Mouse (Mus musculus): Measurements from ENCODE around the gene Gcgr. TPM values are rescaled to one million over a fixed set of nuclear protein-coding genes. Genes with fewer than 3 reads are reported as not detected.
A peak's percentile ranks its signal among the peaks of the same experiment; 100 is the strongest.
"Not testable (repeated sequence)": the region's sequence is repeated elsewhere in the genome, so short reads cannot be mapped to it uniquely, and the experiment has no call there.

The Gcgr gene
- total RNA-seq, 2 experiments from 2014 or later = 0.45 TPM; not detected in 1

DNA sequence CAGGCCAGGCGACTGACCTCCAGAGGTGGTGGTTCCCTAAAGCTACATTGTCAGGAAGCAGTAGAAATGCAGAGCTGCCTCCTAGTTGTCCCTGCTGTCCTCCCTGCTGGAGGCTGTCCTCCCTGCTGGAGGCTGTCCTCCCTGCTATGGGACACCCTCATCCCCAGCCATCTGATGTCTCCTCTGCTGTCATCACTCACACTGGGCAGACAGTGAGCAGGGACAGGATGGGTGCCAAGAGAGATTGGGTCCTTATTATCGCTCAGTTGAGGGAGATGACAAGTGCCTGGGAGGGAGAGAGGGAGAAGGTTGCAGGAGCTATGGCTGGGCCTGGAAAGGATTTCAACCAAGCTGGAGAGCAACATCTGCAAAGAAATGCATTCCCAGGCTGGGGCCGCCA is 4.6 kb downstream of the Gcgr start:
- no peak for DNase-seq (ENCODE audit: low spot score)

DNA sequence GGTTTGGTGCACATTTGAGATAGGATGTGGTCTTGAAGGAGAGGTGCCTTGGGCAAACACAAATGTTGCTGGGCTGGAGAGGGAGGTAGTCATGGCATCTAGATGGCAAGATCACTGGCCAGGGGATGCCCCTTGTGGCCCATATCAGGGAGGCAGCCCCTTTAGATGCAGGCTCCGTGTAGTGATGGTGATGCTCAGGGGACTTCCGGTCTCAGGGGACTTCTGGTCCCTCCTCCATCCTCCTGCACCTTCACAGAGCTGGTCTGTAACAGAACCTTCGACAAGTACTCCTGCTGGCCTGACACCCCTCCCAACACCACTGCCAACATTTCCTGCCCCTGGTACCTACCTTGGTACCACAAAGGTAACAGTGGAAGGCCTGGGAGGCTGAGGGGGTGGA is 5.3 kb downstream of the Gcgr start:
- no peak for DNase-seq (ENCODE audit: low spot score)

DNA sequence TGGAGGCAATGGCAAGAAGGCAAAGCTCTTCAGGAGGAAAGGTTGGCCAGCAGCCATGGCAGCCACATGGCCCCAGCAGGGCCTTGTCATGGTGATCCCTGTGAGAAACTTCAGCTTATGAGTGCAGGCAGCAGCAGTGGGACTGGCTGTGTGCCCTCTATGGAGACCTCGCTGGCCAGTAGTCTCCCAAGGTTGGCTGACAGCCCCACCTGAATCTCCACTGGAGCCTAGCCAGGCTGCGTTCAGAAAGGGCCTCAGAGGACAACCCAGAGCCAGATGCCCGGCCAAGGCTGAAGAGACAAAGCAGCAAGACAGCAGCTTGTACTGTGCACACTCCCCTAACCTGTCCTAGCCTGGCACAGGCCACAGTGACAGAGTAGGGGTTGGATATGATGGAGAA is 8.0 kb downstream of the Gcgr start:
- DNase-seq (ENCODE audit: low spot score) = peak; percentile 92

DNA sequence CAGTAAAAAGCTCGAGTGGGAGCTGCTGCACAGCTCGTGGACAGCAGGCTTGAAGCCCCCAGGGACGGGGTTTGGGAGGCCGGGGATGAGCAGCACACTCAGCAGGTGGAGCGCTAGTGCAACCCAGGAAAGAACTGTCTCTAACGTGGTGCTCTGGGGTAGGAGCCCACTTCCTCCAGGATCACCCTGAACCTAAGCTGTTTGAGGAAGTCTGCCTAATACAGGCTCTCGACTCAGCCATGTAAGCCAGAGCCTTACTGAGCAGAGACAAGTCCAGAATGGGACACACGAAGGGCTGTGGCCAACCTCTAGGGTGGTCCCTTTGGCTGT is 8.4 kb downstream of the Gcgr start:
- DNase-seq (ENCODE audit: low spot score) = no peak

DNA sequence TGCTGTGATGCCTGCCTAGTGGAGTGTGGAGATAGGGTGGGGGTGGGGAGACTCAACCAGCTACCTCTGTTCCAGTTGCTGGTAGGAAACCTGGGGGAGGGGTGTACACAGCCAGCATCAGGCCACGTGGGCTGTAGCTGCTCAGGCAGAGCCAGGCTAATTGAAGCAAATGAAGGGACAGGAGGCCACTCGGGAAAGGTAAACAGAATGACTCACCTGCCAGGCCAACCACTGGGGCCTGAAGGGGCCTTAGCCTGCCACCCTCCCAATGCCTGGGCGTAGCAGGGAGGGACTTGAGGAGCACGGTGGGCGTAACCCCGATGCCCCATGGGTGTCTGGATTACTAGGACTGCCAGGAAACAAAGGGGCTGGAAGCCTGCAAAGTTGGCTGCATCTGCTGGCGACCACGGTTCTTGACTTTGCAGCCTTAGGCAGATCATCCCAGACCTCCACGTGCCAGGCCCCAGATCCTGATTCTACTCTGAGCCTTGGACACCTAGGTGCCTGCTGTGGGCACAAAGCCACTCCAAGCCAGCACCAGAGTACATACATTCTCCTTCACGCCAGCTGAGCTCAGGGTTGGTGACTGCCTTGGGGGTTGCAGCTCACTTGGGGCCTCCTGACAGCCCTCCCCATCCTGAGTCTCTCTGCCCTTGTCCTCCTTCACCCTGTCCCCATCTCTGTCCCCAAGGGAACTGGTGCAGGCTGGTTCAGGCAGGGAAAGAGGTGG is 9.0 kb downstream of the Gcgr start:
- no peak for DNase-seq (ENCODE audit: low spot score)

DNA sequence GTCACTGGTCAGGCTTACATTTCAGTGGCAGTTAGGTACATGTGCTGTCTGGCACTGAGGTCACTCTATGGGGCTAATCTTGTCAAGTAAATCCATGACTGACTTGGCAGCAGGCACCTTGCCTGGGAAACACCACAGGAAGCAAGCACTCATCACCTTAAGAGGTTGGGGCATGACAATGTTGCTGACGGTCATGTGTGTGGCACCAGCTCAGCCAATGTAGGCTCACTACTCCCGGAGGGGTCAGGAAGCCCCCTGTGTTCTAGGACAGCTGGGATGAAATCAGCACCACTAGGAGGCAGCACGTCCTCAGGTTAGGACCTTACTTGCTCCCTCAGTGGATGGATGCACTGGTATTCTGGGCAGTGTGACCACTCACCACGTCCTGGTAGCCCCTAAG is 11.4 kb downstream of the Gcgr start:
- peak; percentile 55 for DNase-seq (ENCODE audit: low spot score)

DNA sequence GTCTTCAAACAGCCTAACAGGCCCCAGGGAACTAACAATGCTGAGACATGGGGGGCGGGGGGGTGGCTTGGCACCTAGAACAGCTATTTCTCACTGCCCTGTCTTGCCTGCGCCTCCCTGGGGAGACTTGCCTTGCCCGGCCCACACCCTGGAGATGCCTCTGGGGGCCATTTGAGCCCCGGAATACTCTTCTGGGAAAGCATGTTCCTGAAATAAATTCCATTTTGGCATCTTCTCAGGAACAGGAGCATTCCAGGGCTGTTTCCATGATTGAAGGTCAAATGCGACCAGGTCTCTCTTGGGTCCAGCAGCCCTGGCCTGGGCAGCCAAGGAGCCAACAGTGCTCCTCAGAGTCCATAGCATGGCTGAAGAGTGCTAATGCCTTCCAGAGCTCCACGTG is 11.9 kb downstream of the Gcgr start:
- peak; percentile 28 for DNase-seq (ENCODE audit: low spot score)

DNA sequence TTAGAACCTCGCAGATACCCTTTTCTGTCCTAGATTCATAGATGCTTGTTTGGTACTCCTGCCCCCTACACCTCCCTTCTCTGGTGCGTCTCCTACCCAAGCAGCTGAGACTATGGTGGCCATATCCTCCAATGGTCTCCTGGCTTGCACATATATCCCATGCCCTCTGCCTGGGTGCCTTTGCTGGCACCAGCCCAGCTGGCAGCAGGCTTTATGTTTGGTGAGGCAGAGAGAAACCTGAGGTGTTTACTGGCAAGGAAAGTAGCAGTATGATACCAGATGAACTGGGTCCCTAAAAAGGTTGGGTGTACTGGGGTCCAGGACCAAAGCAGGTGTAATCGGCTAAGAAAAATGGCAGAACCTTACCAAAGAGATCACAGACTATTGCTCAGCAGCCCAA is 15.5 kb downstream of the Gcgr start:
- DNase-seq (ENCODE audit: low spot score) = peak; percentile 48

DNA sequence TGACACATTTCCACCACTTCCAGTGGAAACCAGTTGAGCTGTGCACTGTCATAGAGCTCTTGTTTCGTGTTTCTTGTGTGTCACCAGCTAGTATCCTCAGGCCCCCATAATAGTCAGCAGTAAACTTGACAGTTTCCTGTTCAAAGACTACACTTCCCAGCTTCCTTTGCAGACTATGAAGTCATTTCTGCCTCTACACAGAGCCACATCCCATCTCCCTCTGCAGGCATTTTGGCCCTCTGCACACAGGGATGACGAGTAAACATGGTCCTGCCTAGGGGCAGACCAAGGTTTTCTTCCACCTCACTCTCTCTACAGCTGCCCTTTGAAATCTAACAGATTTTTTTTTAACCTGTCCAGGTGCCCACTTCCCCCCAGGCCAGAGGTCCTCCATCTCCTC is 17.0 kb downstream of the Gcgr start:
- peak; percentile 25 for DNase-seq (ENCODE audit: low spot score)

DNA sequence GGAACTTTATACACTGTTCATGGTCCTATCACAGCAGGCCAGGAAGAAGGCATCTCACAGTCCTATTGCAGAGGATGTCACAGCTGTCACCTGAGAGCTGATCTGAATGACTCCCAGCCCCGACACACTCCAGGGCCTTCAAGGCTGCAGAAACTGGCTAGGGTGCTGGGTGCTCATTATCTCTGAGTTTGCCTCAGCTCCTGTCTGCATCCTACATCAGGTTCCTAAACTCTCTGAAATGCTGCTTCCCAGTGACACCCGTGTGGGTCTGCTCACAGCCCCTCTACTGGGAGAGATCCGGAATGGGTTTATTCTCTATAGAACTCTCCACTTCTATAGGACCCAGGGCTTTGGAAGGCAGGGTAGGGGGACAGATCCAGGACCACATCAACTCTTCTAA is 17.7 kb downstream of the Gcgr start:
- DNase-seq (ENCODE audit: low spot score) = no peak

DNA sequence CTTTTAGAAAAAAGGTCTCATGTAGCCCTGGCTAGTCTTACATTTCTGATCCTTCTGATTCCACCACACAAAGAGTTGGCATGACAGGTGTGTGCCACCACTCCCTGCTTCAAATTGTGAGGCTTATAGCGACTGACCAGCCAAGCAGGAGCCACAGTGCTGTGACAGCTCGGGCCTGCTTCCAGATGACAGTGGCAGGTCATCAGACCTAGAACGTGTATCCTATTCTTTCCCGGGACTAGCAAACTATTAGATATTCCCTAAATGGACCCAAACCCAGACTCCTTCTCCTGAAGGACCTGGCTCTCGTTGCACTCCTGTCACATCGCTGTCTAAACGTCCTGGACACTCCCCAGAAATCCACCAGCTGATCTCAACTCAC is 18.3 kb downstream of the Gcgr start:
- peak; percentile 20 for DNase-seq (ENCODE audit: low spot score)

DNA sequence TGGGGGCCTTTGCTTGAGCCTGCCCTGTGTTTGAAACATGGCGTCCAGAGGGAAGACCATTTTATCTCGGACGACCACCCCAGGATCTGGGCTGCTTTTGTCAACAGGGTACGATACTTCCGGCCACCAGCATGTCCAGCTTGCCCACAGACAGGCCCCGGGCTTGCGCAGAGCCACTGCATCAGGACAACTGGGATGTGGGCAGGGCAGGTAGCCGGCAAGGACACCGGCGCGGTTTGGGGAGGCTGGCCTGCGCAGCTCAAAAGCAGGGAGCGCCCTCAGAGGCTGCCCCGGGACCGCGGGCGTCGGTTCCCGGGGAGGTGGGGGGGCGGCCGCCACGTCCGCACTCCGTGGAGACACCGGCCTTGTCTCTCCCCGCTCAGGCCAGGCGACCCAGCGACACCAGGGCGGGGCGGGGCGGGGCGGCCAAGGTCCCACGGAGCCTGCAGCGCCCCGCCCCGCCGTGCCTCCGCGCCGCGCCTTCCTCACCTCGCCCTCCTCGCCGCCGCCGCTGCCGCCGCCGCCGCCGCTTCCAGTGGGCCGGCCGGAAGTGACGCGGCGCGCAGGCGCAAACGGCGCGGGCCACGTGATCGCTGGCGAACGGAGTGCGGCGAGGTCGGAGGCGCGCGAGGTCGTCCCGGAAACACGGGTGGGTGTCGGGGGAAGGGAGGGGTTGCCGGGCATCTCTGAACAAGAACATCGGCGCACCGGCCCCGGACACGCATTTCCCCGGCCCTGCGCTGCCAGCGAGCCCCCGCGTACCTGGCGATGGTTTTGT is 18.9 kb downstream of the Gcgr start, which contains the start of gene Mcrip1:
TSS of gene Mcrip1 (minus strand) at position 560 of the 778 bp plus-strand sequence.
- peak; percentile 94 for DNase-seq (ENCODE audit: low spot score)

DNA sequence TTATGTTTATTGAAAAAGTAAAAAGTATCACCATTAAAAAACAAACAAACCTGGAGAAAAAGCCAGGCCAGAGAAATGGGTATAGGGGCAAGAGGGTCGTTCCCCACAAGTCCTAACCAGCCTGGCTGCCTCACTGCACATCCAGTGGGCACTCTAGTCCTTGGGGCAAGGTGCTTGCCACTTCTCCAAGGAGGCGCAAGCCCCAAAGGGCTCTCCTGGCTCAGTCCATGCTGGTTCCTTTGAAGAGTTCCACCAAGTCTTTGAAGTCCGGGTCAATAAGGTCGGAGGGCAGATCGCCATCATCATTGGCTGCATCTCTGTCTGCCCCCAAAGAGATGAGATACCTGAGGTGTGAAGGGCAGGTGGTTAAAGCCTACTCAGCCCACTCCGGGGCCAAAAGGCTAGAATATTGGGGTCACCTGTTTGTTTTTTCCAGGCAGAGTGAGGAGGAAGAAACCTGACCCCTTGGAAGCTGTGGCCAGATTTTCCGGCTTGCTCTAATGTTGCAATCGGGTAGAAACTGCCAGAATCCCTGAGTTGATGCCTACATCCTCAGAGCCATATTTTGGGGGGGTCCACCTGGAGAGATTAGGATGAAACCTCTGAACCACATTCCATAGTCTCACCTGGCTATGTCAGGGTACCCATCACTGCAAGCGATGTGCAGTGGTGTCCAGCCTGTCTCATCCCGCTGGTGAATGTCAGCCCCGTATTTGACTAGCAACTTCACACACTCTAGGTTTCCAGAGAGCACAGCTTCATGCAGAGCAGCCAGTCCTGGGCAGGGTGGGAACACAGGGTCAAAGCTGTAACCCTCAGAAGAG is 19.7 kb downstream of the Gcgr start:
- DNase-seq (ENCODE audit: low spot score) = peak; percentile 64

DNA sequence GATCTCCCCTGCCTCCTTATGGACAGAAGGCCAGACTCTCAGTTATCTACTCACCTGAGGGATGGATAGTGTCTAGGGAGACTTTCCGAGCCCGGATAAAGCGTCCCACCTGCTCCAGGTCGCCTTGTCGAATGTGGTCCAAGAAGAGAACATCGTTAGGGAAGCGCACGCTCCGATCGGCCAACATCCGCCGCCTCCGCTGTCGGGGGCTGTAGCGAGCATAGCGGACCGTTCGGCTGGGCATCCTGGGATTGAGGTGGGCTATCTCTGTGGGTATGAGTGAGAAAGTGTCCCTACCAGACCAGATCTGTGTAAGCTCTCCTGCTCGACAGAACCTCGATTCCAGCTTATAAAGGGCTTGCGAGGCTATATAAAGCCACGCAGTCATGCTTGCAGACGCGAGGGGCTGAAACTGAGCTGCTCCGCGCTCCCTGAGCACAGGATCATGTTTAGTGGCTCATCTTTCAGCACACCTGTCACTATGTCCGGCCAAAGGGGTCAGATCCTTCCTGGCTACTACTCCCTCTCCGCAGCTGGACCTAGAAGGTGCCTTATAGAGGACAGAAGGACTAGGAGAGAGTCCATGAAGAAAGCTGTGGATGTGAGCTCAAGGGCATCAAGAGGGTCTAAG is 20.4 kb downstream of the Gcgr start, which contains the start of gene Ppp1r27:
TSS of gene Ppp1r27 (minus strand) at position 323 of the 631 bp plus-strand sequence.
- DNase-seq (ENCODE audit: low spot score) = peak; percentile 85

DNA sequence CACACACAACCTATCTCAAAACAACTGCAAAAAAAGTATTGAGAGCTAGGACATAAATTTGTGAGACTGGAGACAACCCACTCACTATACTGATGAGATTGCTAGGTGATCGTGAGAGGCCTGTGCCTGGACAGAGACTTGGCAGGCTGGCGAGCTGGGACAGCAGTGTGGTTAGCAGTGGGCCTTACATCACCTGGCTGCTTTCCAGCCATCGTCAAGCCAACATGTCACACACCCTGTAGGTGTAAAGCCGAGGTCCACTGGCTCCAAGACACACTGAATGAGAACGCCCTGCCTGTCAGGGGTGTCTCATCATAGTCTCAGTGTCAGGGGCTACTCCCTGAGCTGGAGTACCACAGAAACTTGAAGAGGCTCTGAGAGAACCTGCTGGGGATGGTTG is 22.2 kb downstream of the Gcgr start:
- no peak for DNase-seq (ENCODE audit: low spot score)

DNA sequence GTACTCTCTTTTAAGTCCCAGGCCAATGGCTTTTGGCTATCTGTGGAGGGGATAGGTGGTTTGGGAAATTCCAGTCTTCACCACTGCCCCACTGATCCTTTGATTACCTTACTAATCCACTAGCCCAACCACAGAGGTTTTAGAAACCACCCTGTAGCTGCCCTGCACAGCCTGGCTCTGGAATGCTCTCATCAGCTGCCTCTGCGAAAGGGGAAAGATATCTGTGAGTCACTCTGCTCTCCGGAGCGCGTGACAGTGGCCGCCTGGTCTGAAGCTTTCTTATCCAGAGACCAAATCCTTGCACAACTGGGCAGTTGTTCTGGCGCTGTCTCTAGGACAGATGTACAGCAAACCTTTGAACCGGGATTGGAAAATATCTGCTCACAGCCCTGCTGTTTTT is 24.3 kb downstream of the Gcgr start:
- peak; percentile 55 for DNase-seq (ENCODE audit: low spot score)

DNA sequence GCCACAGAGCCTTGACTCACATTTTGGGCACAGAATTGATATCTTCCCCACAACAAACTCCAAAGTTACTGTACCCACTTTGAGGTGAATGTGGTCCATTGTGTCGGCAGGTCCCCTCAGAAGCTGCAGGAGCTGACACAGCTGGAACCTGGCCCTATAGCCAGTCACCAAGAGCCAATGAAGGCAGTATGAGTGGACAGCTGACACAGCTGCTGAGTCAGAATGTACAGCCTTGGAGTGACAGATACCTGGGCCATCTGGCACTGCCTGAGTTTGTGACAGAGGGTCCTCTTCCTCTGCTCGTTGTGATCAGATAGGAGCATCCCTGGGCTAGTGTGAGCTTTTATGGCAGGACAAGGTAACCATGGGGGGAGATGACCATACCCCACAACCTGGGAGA is 24.8 kb downstream of the Gcgr start:
- peak; percentile 34 for DNase-seq (ENCODE audit: low spot score)

DNA sequence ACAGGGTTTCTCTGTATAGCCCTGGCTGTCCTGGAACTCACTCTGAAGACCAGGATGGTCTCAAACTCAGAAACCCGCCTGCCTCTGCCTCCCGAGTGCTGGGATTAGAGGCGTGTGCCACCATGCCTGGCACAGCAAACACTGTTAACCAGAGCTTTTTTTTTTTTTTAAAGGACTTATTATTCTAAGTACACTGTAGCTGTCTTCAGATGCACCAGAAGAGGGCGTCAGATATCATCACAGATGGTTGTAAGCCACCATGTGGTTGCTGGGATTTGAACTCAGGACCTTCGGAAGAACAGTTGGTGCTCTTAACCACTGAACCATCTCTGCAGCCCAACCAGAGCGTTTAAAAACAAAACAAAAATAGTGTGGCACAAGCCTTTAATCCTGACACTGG is 28.3 kb downstream of the Gcgr start:
- not testable (repeated sequence) for DNase-seq (ENCODE audit: low spot score)

DNA sequence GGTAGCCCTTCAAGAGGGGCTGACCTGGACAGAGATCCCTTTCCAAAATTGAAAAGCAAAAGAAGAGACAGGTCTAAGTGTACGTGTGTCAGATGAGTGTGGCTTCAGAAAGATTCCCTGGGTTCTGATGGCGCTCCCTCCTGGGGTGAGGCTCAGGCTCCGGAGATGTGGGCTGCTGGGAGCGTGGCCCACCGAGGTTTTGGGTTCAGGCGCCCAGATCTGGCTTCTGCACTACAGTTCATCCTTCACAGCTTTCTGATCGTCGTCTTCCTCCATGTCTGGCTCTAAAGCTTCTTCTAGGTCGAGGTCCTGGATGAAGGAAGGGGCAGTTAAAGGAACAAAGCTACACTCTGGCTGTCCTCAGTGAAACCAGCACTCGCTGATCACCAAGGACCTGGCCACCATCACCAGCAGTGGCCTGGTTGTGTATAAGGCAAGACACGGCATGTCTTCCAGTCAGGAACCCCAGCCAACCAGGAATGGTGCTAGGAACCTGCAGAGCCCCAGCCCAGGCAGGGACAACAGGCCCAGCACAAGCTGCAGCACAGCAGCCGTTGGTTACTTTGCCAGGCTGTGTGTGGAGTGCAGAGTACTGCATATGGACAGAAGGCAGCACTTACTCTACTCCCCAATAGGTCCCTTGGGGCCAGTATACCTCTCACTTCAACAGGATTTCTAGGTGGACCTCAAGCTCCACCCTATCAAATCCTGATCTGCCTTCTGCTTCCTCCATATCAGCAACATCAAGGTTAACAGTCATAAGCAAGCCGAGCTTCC is 30.6 kb downstream of the Gcgr start:
- no peak for DNase-seq (ENCODE audit: low spot score)

DNA sequence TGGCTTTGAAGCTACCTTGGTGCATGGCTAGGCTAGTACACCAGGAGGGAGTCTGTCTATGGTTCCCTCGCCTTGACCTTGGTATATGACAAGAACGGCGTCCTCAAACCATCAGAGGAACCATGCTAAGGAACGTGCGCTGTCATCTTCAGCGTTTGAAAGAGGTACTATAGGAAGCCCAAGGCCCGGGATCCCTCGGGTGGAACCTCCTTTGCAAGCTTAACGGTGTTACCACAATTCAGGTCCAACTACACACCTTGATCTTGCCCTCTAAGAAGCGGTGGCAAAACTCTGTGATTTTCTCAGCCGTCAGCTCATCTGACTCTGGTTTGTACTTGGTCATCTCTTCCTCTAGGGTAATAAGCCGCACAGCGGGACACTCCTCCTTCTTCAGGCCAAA is 32.5 kb downstream of the Gcgr start:
- DNase-seq (ENCODE audit: low spot score) = no peak

DNA sequence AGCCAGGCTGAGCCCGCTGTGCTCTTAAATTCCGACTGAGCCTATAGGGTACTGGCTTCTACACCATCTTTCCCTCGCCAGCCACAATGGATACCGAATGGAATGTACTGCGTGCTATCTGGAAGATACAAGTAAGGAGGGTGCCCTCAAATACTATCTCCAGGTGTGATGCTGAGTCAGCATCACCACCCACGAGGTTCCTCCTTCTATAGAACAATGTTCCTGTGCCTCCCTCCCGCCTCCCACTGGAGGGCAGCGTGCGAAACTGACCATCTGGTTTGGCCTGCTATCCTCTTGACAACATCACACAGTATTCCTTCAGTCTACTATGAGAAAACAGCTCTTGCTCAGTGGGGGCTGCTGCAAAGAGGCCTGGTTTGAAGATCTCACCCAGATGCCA is 34.6 kb downstream of the Gcgr start:
- no peak for DNase-seq (ENCODE audit: low spot score)
